Mouse (Mus musculus) neural tube, embryonic 14.5 days (tissue): ENCODE data around the gene Tepsin. TPM values are rescaled to one million over a fixed set of nuclear protein-coding genes. Genes with fewer than 3 reads are reported as not detected.

ENCODE experiments used
- ATAC-seq: fragments of 200-750 bp; cut with Nextera tagmentation; 2 replicates; pipeline ENCODE4 v1.8.0; 2017; ENCODE audit warnings: low read depth, mild to moderate bottlenecking, moderate TSS enrichment, moderate library complexity
- H3K27ac ChIP-seq: fragments of 300-500 bp; sonication (generic); 2 replicates; pipeline ENCODE4 v1.5.1; 2014; ENCODE audit warnings: low read depth, mild to moderate bottlenecking, control low read depth, low read length, moderate library complexity, mixed read lengths
- H3K27me3 ChIP-seq: fragments of 300-500 bp; sonication (generic); 2 replicates; pipeline ENCODE4 v1.6.1; 2014; ENCODE audit warnings: low read length; ENCODE audit not compliant: control insufficient read depth, insufficient read depth
- H3K36me3 ChIP-seq: fragments of 300-500 bp; sonication (generic); 2 replicates; pipeline ENCODE4 v1.6.1; 2014; ENCODE audit warnings: low read length, mixed read lengths; ENCODE audit not compliant: control insufficient read depth, insufficient read depth
- H3K4me1 ChIP-seq: fragments of 300-500 bp; sonication (generic); 2 replicates; pipeline ENCODE4 v1.6.1; 2014; ENCODE audit warnings: low read length; ENCODE audit not compliant: control insufficient read depth, insufficient read depth
- H3K4me2 ChIP-seq: fragments of 300-500 bp; sonication (generic); 2 replicates; pipeline ENCODE4 v1.6.1; 2014; ENCODE audit warnings: mild to moderate bottlenecking, low read depth, low read length, control low read depth
- H3K4me3 ChIP-seq: fragments of 300-500 bp; sonication (generic); 2 replicates; pipeline ENCODE4 v1.5.1; 2014; ENCODE audit warnings: low read depth, low read length, control low read depth, mixed read lengths
- H3K9ac ChIP-seq: fragments of 300-500 bp; sonication (generic); replicated peaks from 2 replicates; pipeline ENCODE4 v1.6.1; 2014; ENCODE audit warnings: low read depth, mild to moderate bottlenecking, control low read depth, low read length, mixed read lengths
- H3K9me3 ChIP-seq: fragments of 300-500 bp; sonication (generic); 2 replicates; pipeline ENCODE4 v1.6.1; 2016; ENCODE audit warnings: low read length; ENCODE audit not compliant: control insufficient read depth
- WGBS: fragments of 180-500 bp; shearing (Covaris S2); extraction: QIAGEN DNeasy Blood & Tissue Kit; methylation state at CpG from one replicate; pipeline ENCODE4 v1.1.7; 2014; 5-methylcytosine and 5-hydroxymethylcytosine counted together
- polyA plus RNA-seq: library from polyadenylated mRNA; unstranded; fragments of >200 nt; fragmentation: Nextera tagmentation; extraction: Ambion mirVana; gene quantifications from 2 replicates; pipeline ENCODE4 v1.2.1, GENCODE M21; 2014

The Tepsin gene
- polyA plus RNA-seq, 1 experiment from 2014 or later: 21.1 TPM

GRCm38 (mm10) chr11:120101036-120101435, 2.5 kb upstream of the Tepsin start:
- 2% methylated on average over 3 of the region's 3 CpGs for WGBS
- no peaks in the 10 kb centered on the region for H3K27me3 ChIP-seq
- H3K9me3 ChIP-seq: no peaks in the 10 kb centered on the region
- H3K4me3 ChIP-seq: no peak overlapping the region
- H3K4me1 ChIP-seq: peaks cover 13% of the 10 kb centered on the region
- no peak for ATAC-seq
- H3K9ac ChIP-seq: no peak overlapping the region
- no peak overlapping the region for H3K27ac ChIP-seq
- H3K36me3 ChIP-seq: peaks cover 24% of the 10 kb centered on the region
- no peak overlapping the region for H3K4me2 ChIP-seq

GRCm38 (mm10) chr11:120092817-120093591, 5.5 kb downstream of the Tepsin start:
- H3K27ac ChIP-seq: no peak overlapping the region
- no peak overlapping the region for H3K9ac ChIP-seq
- H3K27me3 ChIP-seq: no peaks in the 10 kb centered on the region
- WGBS: 87% methylated on average over 23 of the region's 23 CpGs
- no peak overlapping the region for H3K4me3 ChIP-seq
- peaks cover 6% of the 10 kb centered on the region; the same call in 1 of the 2 replicates for H3K4me1 ChIP-seq
- H3K36me3 ChIP-seq: peaks cover 25% of the 10 kb centered on the region
- no peak overlapping the region for H3K4me2 ChIP-seq
- no peak for ATAC-seq
- no peaks in the 10 kb centered on the region for H3K9me3 ChIP-seq

GRCm38 (mm10) chr11:120090661-120091060, 7.9 kb downstream of the Tepsin start:
- no peaks in the 10 kb centered on the region; the same call in 1 of the 2 replicates for H3K27me3 ChIP-seq
- H3K4me2 ChIP-seq: no peak overlapping the region
- WGBS: 89% methylated on average over 4 of the region's 4 CpGs
- ATAC-seq: no peak
- H3K36me3 ChIP-seq: peaks cover 25% of the 10 kb centered on the region
- no peak overlapping the region for H3K4me3 ChIP-seq
- no peaks in the 10 kb centered on the region for H3K9me3 ChIP-seq
- no peak overlapping the region for H3K9ac ChIP-seq
- peaks cover 5% of the 10 kb centered on the region for H3K4me1 ChIP-seq
- H3K27ac ChIP-seq: no peak overlapping the region

GRCm38 (mm10) chr11:120086702-120087152, 11.8 kb downstream of the Tepsin start, which contains the start of gene Cep131:
Cep131 (minus strand) TSS chr11:120086827.
- no peaks in the 10 kb centered on the region; the same call in 1 of the 2 replicates for H3K27me3 ChIP-seq
- WGBS: 0% methylated on average over 42 of the region's 42 CpGs
- ATAC-seq: peak; percentile 99
- H3K36me3 ChIP-seq: peaks cover 12% of the 10 kb centered on the region
- H3K4me1 ChIP-seq: peaks cover 10% of the 10 kb centered on the region
- peak within 1 kb of the TSS; percentile 94 for H3K4me3 ChIP-seq
- H3K9ac ChIP-seq: peak within 1 kb of the TSS; percentile 95
- no peaks in the 10 kb centered on the region for H3K9me3 ChIP-seq
- H3K4me2 ChIP-seq: peak within 1 kb of the TSS; percentile 95
- H3K27ac ChIP-seq: peak within 1 kb of the TSS; percentile 86

- peak overlapping the region; percentile 94 for H3K4me3 ChIP-seq
- under 1% methylated on average over 23 of the region's 25 CpGs for WGBS
Measured at GRCm38 (mm10) chr11:120085891-120086627, 12.5 kb downstream of the Tepsin start.

GRCm38 (mm10) chr11:120080282-120080681, 18.2 kb downstream of the Tepsin start:
- H3K27me3 ChIP-seq: no peaks in the 10 kb centered on the region
- no peak overlapping the region for H3K4me2 ChIP-seq
- WGBS: 94% methylated on average over 6 of the region's 6 CpGs
- no peaks in the 10 kb centered on the region for H3K9me3 ChIP-seq
- H3K9ac ChIP-seq: no peak overlapping the region
- ATAC-seq: no peak
- no peak overlapping the region for H3K27ac ChIP-seq
- peaks cover 5% of the 10 kb centered on the region for H3K4me1 ChIP-seq
- no peak overlapping the region for H3K4me3 ChIP-seq
- peaks cover 20% of the 10 kb centered on the region; the same call in 1 of the 2 replicates for H3K36me3 ChIP-seq

More at GRCm38 (mm10) chr11:120085891-120086627, 12.5 kb downstream of the Tepsin start:
- peak; percentile 38 for ATAC-seq
- Histone ChIP-seq H3K27me3 (no peaks in the 10 kb centered on the region; the same call in 1 of the 2 replicates), H3K9me3 (no peaks in the 10 kb centered on the region), H3K9ac (peak overlapping the region; percentile 95), H3K4me2 (peak overlapping the region; percentile 95), H3K27ac (peak overlapping the region; percentile 86), H3K4me1 (peaks cover 10% of the 10 kb centered on the region), H3K36me3 (peaks cover 5% of the 10 kb centered on the region)

- no peak overlapping the region for H3K27ac ChIP-seq
- 83% methylated on average over 3 of the region's 3 CpGs for WGBS
- H3K4me3 ChIP-seq: no peak overlapping the region
- no peak overlapping the region for H3K9ac ChIP-seq
- no peaks in the 10 kb centered on the region for H3K9me3 ChIP-seq
- ATAC-seq: no peak
- 0 out of 2 replicates have a peak, but pooled peaks cover 7% of the 10 kb centered on the region for H3K4me1 ChIP-seq
- H3K36me3 ChIP-seq: peaks cover 34% of the 10 kb centered on the region
- no peaks in the 10 kb centered on the region for H3K27me3 ChIP-seq
- no peak overlapping the region for H3K4me2 ChIP-seq
Measured at GRCm38 (mm10) chr11:120076191-120076590, 22.3 kb downstream of the Tepsin start.

- ATAC-seq: no peak
- Histone ChIP-seq H3K36me3 (peaks cover 40% of the 10 kb centered on the region), H3K4me1 (0 out of 2 replicates have a peak, but pooled peaks cover 7% of the 10 kb centered on the region), H3K9me3 (no peaks in the 10 kb centered on the region), H3K9ac (no peak overlapping the region), H3K4me3 (no peak overlapping the region), H3K27ac (no peak overlapping the region), H3K4me2 (no peak overlapping the region), H3K27me3 (no peaks in the 10 kb centered on the region)
- WGBS: 93% methylated on average over 9 of the region's 9 CpGs
Measured at GRCm38 (mm10) chr11:120072986-120073647, 25.4 kb downstream of the Tepsin start.
